Mouse (Mus musculus): Measurements from ENCODE around the gene Ccnjl. TPM values are rescaled to one million over a fixed set of nuclear protein-coding genes. Genes with fewer than 3 reads are reported as not detected.

Ccnjl gene
- total RNA-seq, 4 experiments from 2014 or later = 0.12 TPM; not detected in 3

DNA sequence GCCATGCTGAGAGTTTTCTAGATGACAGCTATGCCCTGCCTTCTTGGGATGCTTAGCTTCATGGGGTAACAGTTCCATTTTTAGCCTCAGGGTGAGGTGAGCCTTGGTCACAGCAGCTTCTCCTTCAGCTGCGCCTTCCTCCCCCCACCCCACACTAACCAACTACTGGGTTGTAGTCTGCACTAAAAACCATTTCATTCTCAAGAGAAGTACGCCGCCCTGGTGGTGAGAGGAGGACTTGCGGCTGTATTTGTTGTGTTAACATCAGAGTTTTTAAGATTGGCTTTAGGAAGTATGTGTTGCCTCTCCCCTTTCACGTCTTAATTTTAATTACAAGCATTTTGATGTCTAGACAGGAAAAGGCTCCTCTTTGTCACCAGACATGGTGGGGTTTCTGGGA, 39.7 kb downstream of the Ccnjl start:
- no peak for DNase-seq (ENCODE audit: low spot score in 2 of 2)

DNA sequence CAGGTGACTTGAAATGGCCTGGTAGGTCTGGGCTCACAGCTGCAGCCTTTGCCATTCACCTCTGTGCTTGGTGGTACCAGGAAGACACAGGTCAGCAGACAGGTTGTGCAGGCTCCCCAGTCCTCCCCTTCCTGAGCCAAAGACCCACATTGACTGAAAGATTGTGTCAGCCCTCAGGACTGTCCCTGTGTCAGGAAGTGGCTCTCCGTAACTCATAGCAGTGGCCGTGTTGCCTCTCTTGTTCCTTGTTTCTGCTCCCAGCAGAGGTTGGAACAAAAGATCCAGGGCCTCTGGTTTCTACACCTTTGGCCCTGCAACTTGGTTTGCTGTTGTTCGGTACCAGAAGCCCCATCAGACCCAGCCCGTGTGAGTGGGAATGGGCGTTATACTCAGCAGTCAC, 40.6 kb downstream of the Ccnjl start:
- no peak for DNase-seq (ENCODE audit: low spot score in 2 of 2)

DNA sequence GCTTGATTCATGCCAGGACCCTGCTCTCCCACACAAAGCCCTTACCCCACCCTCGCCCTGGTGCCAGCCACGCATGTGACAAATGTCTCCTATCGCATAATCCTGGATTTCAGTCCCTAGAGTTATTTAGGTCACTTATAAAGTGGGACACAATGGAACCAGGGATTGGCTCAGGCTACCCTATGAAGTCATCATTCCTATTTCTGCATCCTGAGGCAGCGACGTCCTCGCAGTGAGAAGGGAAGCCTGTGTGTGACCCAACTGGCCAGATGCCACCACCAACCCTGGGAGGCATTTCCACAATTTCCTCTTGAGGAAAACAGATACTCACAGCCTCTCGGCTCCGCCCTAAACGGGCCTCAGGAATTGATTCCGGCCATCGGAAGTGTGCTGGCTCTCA, 41.0 kb downstream of the Ccnjl start:
- peak in 1 of 2 experiments; percentile 16 for DNase-seq (ENCODE audit: low spot score in 2 of 2)

DNA sequence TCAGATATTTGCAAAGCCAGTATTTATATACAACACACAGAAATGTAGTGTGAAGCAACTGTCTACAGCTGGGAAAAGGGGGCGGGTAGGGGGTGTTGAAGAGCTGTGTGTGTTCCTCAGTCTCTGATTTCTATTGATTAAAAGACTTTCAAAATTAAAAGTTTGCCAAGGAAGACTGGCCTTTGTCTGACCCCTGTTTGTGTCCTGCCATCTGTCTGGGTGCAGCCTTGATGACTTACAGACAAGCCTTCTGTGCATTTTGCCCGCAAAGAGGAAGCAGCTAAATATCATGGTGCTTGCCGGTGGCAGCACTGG, 46.4 kb downstream of the Ccnjl start:
- no peak for DNase-seq (ENCODE audit: low spot score in 2 of 2)

DNA sequence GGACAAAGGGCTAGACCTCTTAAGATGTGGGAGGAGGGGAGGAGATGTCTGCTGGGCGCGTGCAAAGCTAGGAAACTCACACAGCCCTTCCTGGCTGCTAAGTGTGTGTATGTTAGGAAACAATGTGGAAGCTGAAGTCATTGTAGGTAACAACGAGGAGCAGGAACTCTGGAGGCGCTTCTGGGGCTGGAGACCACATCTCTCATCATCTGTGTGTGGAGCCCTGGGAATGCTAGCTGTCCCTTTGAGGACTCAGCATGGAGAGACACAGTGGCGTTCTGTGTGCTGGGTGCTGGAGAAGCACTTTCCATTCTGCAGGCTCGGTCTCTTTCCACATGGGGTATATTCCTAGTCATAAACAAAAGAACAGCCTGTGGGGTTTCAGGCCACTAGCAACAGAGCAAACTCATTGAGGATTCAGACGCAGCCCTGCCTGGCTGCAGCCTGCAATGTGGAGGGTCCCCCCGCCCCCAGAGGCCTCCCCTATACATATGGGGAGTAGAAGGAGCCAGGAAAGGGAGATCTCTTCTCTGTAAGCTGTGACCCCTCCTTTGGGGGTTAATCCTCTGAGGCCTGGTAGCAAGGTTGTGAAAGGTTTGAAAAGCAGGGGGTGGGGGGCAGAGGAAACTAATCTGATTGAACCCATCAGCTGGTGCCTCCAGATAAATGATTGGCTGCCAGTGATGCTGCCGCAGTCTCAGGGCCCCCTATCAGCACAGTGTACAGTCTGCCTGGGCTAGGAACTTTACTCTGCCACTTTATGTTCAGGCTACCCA, 47.0 kb downstream of the Ccnjl start:
- DNase-seq (ENCODE audit: low spot score in 2 of 2) = no peak

DNA sequence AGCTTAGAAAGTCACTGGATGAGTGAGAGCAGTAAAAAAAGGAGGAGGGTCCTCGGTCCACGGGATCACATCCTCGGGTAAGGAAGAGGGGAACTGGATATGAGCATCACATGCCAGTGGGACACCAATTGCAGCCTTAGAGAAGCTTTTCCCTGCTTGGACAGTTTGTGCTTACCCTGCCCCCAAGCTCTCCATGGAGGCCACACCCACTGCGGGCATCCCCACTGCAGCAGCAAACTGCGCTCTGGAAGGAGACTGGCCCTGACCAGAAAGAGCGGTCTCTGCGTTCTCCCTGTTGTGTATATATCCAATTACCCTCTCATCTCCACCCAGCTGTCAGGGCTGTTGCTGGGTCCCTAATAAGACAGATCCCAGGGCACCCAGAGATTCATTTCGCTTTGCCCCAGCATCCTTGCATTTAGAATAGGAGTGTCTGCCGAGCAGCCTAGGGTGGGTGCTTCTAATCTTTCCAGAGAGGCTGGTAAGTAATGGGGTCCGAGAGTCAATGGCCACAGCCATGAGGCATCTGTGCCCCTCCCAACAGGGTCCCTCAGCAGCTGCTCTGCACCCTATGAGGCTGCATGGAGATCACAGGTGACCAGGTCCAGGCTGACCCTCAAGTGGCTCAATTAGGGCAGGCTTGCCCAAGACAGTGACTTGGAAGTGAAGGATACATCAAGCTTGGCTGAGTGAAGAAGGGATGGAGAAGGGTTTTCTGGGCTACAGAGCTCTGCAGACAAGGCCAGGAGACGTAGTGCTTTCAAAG, 49.3 kb downstream of the Ccnjl start:
- DNase-seq (ENCODE audit: low spot score in 2 of 2) = no peak

DNA sequence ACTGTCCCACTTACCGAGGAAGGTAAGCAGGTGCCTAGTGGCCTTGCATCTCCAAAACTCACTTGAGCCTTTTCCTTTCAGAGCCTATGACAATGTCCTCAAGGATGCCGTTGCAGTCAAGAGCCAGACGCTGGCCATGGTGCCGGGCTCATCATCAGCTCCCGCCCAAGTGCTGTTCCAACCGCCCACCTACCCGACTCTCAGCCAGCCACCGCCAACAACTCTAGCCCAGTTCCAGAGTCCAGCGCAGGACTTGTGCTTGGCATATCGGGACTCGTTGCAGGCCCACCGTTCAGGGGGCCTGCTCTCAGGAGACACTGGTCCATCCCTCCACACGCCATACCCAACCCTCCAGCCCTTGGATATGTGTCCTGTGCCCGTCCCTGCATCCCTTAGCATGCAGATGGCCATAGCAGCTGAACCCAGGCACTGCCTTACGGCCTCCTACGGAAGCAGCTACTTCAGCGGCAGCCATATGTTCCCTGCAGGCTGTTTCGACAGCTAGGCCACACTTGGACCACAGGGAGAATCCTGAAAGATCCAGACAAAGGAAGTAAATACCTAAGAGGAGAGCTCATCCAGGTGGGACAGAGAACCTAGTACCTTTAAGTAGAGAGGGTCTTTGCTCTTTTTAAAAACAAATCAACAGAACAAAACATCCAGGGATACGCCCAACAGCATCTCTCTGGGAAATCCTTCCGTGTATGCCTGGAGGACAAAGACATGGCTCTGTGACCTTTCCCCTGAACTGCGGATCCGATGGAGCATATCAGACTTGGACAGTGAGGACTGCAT, 56.8 kb downstream of the Ccnjl start:
- DNase-seq (ENCODE audit: low spot score in 2 of 2) = no peak

DNA sequence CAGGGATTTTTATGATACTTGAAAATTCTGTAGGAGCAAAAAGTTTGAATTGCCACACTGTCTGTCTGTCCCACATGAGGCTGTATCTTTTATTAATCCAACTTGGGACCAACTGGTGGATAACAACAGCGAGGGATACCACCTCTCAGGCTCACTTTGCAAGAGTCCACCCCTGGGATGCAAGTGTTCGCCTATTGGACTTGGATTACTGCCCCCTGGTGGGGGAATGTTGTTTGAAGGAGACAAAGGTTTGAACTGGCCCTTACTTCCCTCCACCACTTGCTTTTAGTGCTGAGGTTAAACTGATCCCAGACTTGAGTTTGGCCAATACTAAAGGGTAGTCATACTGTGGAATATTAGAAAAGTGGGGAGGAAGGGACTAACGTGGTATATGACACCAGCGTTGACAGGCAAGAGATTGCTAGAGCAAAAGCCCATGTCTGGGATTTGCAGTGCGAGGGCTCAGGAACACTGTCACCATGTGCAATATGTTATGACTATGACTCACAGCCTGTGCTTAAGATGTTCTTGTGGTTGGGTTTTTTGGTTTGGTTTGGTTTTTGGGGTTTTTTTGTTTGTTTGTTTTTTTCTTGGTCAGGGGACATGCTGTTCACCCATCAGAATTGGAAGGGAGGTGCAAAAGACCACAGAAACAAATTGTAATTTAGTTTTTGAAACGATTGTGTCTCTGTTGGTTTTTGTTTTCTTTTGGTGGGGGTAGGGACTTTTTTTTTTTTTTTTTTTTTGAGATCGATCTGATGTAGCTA, 57.9 kb downstream of the Ccnjl start, which contains the start of gene 4933415A04Rik:
Gene 4933415A04Rik, plus strand, starts transcription at position 717 of the 767 bp plus-strand sequence.
- DNase-seq (ENCODE audit: low spot score in 2 of 2) = peak; percentile 13 to 31

DNA sequence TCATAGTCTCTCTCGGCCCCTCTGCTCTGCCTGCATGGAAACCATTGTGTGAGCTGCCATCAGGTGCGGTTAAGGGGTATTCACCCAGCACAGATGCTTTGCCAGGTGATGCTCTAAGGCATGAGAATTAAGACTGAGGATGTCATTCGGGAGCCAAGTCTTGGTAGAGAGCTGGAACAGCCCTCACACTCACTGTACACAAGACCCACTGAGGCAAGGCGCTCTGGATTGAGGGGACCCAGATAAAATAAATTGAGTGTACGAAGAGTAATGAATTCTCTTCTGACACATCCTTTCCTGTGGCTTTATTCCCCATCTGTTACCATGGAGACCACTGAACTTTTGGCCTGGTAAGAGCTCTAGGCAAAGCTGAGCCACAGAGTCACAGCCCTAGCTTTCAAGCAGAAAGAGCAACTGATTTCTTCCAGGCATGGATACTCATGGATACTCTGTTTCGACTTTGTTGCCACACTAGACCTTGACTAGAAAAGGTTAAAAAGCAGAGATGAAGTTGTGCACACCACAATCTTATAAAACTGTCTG, 61.0 kb downstream of the Ccnjl start:
- no peak for DNase-seq (ENCODE audit: low spot score in 2 of 2)

DNA sequence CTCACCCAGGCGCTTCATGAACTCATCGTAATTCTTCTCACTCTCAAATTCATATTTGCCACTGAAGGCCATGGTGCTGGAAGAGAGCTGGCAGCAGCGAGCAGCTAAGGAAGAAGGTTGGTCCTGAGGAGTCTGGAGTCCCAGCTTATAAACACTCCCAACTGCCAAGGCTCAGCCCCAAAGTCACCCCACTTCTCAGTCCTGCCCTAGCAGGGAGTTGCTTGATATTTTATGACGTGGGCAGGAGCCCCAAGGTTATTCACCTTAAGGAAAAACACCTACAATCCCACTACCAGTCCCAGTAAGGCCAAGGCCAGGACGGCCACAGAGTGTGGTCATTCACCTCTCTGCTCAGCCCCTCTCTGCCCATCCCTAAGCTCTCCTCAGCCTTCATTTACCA, 72.9 kb downstream of the Ccnjl start, which contains the start of gene Fabp6:
Gene Fabp6, minus strand, starts transcription at position 101 of the 400 bp plus-strand sequence.
- no peak for DNase-seq (ENCODE audit: low spot score in 2 of 2)

DNA sequence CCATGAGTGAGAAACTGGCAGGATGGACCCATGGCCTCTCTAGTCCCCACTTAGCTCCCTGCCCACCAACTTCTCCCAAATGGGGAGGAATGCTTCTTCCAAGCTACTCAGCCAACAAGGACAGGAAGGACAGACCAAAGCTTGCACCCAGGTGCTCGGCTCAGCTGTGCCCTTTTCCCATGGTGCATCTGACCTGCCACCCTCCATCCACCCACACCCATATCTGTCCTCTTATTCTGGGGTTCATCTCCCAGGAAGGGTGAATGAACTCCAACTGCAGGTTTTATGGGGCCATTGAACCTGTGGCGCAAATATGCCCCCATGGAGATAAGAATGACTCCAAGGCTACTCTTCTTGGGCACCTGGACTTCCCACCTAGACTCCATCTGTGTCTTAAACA, 75.6 kb downstream of the Ccnjl start:
- DNase-seq (ENCODE audit: low spot score in 2 of 2) = no peak

DNA sequence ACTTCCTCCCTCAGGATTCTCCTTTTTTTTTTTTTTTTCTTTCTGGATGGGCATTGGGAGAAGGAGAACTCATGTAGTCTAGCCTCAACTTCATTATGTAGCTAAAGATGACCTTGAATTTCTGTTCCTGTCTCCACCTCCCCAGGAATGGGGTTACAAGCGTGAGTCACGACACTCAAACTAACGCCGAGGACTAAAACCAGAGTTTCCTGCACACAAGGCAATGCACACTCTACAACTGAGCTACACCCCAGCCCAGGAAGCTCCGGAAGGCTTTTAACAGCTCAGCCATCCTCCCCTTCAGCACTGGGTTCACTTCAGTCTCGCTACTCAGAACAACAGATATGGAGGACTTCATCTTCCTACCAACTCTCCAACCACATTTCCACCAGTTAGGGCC, 76.3 kb downstream of the Ccnjl start:
- DNase-seq (ENCODE audit: low spot score in 2 of 2) = no peak

DNA sequence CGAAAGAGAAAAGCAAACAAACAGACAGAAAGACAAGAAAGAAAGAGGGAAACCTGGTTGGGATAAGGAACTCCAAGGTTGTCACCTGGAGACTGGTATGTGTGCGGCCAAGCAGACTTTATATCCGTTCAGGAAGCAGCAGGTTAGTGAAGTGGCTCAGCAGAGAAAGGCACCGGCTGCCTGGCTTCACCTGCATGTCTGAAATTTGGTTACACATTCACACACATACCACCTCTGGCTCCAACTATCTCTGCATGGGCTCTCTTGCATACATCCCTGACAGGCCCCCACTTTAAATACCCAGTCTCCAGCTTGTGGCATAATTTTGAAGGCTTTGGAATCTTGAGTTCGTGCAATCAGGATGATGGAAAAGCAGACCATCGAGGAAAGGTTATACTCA, 77.3 kb downstream of the Ccnjl start:
- no peak for DNase-seq (ENCODE audit: low spot score in 2 of 2)

DNA sequence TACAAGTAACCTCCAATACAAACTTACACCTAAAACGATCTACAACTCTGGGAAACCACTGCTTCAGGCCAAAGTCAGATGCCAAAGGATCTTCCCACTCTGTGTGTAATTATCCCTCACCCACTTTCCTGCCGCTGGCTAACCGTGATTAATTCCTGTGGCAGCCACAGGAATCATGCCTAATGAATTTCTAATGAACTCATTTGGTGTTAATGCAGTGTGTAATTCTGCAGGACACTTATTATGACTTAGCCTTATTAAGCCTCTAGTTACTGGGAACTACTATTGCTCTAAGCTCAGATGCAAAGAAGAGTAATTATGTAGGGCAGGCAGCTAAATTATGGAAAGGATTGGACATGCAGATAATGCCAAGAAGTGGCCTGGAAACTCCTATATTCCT, 79.9 kb downstream of the Ccnjl start:
- no peak for DNase-seq (ENCODE audit: low spot score in 2 of 2)

DNA sequence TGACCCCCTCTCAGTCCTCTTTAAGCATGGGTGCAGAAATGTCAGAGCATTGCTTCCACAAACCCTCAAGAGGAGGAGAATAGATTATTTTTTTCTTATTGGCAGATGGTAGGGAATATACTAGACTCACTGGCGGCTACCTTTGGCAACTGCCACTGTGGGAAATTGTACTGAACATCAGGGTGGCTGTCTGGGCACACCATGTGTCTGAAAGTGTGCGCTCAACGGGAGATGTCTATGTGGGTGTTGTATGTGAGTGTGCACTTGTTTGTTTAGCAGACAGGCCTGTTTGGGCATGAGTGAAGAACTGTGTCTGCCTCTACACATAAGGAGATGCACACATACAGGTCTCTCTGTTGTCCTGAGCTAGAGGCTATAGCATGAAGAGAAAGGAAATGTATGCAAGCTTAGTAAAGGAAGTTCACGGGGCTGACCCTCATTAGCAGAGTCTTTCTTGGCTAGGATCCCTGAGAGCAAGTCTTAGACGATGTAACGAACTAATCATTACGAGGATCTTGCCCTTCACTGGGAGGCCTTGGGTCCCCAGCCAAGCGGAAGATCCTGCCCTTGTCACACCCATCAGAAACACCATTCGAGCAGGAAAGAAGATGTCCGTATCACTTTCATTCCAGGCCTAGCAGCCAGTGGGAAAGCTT, 81.5 kb downstream of the Ccnjl start:
- no peak for DNase-seq (ENCODE audit: low spot score in 2 of 2)

DNA sequence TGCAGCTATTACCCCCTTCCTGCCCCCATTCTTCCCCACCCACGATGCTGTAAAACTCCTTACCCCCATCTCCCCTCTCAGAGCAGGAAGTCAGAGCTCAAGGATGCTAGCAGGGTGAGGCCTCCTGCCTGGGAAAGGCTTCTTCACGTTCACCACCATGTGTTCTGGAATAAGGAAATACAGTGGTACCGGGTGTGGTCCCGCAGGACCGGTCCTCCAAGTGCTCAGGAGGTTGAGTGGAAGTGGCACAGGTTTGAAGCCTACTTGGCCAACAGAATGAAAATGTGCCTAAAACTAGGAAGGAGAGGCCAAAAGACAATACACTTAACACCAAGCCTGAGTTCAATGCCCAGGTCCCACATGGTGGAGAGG, 82.1 kb downstream of the Ccnjl start:
- no peak for DNase-seq (ENCODE audit: low spot score in 2 of 2)

DNA sequence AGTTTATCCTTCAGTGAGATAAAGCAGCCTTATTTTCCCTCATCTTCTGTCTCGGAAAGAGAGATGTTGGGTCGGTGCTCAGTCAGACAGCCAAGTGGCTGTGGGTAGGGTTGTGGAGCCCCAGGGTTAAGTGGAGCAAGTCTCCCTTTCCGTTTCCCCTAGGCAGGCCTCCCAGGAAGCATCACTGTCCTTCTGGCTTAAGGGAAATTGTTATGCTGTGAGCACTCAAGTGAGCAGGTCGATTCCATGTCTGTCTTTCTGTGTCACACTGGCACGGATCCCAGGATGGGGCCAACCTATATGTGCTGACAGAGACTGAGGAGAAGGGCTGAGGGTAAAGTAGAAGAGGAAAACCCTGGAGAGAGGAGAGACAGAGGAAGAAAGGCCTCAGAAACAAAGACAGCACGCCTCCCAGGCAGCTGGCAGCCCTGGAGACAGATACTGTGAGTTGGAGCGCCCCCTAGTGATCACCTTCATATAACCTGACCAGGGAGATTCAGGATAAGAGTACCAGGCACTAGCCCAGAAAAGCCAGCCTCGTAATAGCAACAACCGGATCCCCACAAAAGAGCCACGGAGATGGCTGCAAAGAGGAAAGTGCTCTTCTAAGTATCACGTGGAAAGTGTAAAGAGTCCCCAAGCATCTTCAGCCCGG, 84.4 kb downstream of the Ccnjl start:
- peak; percentile 18 to 40 for DNase-seq (ENCODE audit: low spot score in 2 of 2)

DNA sequence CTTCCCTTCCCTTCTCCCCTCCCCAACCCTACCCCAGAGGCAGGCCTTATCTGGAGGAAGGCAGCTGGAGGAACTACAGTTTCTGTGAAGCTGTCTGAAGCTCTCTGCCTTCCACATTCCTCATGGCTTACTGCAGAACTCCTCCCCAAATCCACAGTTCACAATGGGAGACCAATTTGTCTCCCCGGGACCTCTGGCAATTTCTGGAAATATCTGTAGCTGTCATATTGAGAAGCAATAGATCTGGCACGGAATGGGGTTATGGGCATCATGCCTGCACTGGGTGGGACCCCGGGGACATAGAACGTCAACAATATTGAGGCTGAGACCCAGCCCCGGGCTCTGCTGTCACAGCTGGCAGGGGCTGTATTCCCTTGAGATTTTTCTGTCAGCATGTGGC, 89.3 kb downstream of the Ccnjl start:
- no peak for DNase-seq (ENCODE audit: low spot score in 2 of 2)

DNA sequence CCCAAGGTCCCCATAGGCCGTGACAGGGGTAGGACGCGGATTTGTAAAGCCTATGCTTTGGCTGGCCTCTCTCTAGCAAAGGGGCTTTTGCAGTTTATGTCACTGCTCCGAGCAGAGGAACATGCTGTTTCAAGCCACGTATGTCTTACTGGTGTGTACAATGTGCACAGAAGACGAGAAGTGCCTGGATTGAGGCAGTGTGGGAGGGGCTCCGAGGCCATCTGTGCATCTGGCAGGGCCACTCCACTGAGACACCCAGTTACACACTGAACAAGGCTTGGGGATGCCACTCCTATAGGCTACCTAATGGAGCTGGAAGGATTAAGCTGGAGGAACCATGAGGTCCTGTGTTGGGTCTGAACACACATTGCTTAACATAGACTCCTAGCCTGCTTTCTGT, 89.8 kb downstream of the Ccnjl start:
- no peak for DNase-seq (ENCODE audit: low spot score in 2 of 2)

DNA sequence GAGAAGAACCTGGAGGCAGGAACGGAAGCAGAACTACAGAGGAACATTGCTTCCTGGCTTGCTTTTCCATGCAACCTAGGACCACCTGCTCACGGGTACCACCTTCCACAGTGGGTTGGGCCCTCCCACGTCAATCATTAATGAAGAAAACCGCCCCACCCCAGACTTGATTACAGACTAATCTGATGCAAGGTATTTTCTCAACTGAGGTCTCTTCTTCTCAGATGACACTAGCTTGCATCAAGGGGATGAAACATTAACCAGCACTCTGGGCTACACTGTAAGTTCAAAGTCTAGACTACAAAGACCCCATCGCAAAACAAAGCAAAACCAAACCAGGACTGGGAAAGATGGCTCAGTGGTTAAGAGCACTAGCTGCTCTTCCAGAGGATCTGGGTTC, 93.2 kb downstream of the Ccnjl start:
- DNase-seq (ENCODE audit: low spot score in 2 of 2) = no peak
